Mouse (Mus musculus) stomach, postnatal 0 days (tissue): Measurements from ENCODE around the gene Nr2f6.

Source experiments
- CTCF ChIP-seq: IDR thresholded peaks from 2 replicates; pipeline ENCODE4 v1.5.1; 2016; ENCODE audit warnings: antibody characterized with exemption, low read depth, mild to moderate bottlenecking, moderate library complexity
- EP300 ChIP-seq: optimal IDR thresholded peaks from 2 replicates; pipeline ENCODE3; 2016; ENCODE audit warnings: antibody characterized with exemption

GRCm38 (mm10) chr8:71400826-71401225 is 19.1 kb upstream of the Nr2f6 start:
- no peak for TF ChIP-seq EP300
- no peak for TF ChIP-seq CTCF
